Mouse (Mus musculus) monocyte, adult 2 months (primary cell): ENCODE results near the gene Srd5a3.
A peak's percentile ranks its signal among the peaks of the same experiment; 100 is the strongest.
"Not testable (repeated sequence)": the region's sequence is repeated elsewhere in the genome, so short reads cannot be mapped to it uniquely, and the experiment has no call there.

Experiments
- DNase-seq, 2 experiments: peaks; one replicate each; pipeline ENCODE4 v3.0.0; 2022; ENCODE audit warnings: low spot score in 2 of 2, low read depth in 1 of 2

Gene Srd5a3

DNA sequence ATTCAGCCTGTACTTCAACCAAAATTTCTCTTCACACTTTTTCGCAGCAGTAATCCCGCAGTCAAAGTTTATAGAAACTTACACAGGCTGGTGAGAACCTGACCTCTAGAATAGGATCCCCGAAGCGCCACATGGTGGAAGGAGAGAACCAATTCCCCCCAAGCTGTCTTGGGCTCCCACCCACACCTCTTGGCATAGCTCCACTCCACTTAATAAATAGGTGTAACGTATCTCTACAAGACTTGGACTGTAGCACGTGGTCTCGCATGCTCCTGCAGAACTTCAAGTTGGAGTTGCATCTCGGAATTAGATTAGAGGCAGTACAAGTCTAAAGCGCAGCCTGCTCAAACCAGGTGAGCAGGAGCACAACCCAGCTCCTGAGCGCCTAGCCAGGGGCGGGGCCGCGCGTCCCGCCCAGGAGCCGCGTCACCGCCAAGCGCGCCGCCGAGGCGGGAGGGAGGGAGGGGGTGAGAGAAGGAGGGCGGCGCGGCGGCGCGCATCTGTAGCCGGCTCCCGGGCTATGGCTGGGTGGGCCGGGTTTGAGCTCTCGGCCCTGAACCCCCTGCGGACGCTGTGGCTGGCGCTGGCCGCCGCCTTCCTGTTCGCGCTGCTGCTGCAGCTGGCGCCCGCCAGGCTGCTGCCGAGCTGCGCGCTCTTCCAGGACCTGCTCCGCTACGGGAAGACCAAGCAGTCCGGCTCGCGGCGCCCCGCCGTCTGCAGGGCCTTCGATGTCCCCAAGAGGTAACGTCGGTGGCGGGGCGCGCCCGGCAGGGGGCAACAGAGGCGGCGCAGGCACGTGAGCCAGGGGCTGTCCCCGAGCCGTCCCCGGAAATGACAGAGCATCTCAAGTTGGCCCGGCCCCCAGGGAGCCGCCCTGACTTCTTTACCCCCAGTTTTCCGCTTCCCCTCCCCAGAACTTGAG is at the start of gene Srd5a3:
TSS of gene Srd5a3 (plus strand) at position 464 of the 922 bp plus-strand sequence.
- DNase-seq, result peak; percentile 96 to 98

- not testable (repeated sequence) for DNase-seq
Measured at GRCm38 (mm10) chr5:76103809-76104208, 36.3 kb upstream of the Srd5a3 start.

- DNase-seq, result no peak
Measured at GRCm38 (mm10) chr5:76107306-76107705, 32.8 kb upstream of the Srd5a3 start.

DNA sequence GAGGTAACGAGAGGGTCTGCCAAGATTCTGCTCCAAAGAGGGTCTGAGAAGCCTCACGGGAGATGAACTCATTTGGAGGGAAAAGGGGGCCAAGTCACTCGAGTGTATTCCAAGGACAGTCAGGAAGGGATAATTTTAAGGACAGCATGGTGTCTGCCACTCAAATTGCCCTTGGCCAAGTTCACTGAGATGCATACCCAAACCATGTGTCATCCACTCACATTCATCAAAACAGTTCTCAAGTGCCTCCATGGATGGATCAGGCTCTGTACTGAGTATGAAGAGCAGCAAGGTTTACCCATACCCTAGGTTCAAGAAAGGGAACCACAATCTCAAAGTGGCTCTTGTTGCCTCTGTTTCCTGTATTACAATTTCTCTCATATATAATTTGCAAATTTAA is 31.6 kb upstream of the Srd5a3 start:
- no peak for DNase-seq

GRCm38 (mm10) chr5:76111173-76111572 is 28.9 kb upstream of the Srd5a3 start:
- no peak for DNase-seq

DNA sequence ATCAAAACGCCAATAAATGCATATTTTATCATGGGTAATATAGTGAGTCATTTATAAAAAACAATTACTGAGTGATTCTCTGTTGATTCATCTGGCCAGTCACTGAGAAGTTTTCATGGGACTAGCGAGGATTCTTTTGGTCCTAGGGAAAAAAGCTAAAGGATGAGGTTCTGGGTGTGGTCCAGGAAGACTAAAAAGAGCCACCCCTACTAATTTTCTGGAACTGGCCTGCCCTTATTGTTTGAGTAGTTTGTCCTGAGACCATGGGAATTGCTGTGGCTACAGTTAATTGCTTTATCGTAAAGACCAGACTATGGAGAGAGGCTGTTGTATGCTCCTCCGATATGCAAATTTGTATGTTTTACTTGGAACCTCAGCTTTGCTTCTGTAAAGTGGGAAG is 28.1 kb upstream of the Srd5a3 start:
- no peak for DNase-seq

DNA sequence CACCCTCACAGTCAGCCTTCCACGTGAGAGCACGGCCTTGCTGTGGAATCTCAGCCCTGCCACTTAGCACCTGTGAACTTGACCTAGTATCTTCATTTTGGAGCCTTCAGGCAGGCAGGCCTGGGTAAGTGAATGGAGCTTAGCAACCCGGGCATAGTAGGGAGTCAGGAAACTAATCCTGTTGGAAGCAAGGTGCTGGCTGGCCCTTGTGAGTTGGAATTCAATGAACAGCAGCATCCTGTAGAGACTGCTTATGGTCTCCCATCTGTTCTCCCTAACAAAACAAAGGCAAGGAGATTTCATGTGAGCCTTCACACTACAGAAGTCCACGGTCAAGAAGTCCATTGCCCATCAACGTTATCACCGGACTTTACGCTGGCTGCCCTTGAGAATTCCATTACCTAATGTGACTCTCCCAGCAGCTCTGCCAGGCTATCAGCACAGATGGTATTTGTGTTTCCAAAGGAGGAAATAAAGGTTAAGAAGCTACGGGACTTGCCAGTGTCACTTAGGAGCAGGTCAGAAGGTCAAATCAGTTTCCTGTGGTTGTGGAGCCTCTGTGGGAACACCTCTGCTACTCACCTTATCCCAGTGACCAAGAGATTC is 24.5 kb upstream of the Srd5a3 start:
- DNase-seq, result no peak

GRCm38 (mm10) chr5:76118441-76118840 is 21.6 kb upstream of the Srd5a3 start:
- peak in 1 of 2 experiments; percentile 36 for DNase-seq

DNA sequence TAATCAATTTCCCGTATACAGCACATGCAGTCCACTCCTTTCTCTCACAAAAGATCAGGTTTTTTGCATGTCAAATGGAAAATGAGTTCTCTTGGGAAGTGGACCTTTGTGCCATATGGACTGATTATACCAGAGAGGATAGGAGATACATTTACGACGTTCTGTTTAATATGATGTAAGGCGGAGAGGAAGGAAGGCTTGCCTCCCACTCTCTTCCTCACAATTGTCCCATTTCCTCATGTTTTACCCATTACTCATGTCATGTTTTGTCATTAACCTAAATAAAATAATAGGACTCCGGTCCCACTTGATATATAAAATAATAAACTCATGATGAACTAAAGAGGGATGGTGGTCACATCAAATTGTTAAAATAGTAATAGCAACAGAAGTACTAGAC is 19.4 kb upstream of the Srd5a3 start:
- DNase-seq, result no peak

- DNase-seq, result no peak
Measured at GRCm38 (mm10) chr5:76127584-76128316, 12.3 kb upstream of the Srd5a3 start.

DNA sequence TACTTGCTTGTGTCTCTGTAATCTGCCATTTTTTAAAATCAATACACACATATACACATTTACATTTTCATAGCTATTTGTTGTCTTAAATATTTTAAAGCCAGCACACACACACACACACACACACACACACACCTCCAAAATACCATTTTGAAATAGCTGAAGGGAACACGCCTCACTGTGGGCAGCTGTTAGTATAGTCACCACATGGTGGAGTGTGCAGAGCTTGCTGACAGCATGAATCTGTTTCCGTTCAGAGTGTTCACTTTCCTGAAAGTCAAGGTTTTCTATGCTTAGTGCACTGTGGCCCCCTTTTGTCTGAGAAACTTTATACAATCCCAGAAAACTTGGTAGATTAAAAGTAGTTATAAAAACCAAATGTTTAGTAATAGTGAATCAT is 9.8 kb upstream of the Srd5a3 start:
- no peak for DNase-seq

DNA sequence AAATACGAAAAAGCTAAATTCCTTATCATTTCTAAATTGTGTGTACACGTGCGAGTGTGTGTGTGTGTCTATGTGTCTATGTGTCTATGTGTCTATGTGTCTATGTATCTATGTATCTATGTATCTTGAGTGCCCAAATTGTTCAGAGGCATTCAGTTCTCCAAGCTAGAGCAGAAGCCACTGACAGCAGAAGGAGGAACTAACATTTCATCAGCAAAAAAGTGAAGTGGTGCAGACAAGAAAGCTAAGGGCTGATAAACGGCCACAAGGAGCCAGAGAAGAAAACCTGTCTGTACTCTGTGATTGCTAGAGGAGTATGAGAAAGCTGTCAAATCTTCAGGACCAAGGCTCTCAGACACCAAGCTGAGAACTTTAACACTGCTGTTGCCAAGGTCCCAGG is 8.1 kb upstream of the Srd5a3 start:
- DNase-seq, result peak in 1 of 2 experiments; percentile 4

GRCm38 (mm10) chr5:76135644-76136043 is 4.4 kb upstream of the Srd5a3 start:
- DNase-seq, result no peak

GRCm38 (mm10) chr5:76136271-76136670 is 3.8 kb upstream of the Srd5a3 start:
- DNase-seq, result peak; percentile 14 to 44

DNA sequence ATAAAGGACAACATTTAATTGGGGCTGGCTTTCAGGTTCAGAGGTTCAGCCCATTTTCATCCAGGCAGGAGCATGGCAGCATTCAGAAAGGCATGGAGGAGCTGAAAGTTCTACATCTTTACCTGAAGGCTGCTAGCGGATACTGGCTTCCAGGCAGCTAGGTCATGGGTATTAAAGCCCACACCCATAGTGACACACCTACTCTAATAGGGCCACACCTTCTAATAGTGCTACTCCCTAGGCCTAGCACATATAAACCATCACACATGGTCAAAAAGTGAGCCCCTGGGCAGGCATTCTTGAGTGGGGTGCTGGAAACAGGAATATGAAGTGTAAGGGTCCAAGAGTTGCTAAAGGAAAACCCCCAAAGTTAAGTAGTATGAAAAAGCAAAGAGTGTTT is 2.5 kb upstream of the Srd5a3 start:
- no peak for DNase-seq

DNA sequence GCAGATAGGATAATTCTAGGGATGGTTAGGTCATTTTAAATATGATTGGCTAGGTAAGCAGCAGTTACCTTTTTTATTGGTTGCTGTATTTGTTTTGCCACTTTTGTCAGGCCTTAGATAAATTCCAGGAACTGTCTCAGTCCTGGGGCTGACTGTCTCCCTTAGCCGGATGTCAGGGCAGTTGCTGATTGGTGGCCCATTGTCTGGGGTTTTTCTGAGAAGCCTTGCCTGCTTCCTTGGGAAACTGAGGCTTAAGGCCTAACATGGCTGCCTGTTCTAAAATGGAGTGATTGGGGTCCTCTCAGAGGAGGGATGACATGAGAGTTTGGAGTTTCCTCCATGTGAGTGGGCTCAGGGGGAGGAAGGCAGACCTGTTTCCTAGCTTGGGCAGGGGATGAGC is 2.0 kb upstream of the Srd5a3 start:
- no peak for DNase-seq

DNA sequence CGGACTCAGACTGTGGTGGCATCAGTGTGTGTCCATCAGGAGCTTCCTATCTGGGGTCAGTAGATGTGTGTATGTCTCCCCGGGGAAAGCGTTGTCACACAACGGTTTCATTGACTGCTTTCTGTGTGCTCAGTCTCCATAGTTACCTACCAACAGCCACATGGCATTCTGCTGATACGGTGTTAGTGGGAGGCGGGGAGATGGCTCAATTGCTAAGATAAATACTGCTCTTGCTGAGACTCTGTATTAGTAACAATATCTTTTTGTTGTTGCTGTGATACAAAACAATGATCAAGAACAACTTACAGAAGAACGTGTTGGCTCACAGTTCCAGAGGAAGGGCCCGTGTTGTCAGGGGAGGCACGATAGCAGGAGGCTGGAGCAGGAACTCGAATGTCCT is 1.6 kb upstream of the Srd5a3 start:
- no peak for DNase-seq

- peak in 1 of 2 experiments; percentile 56 for DNase-seq
Measured at GRCm38 (mm10) chr5:76139171-76139671, 850 bp upstream of the Srd5a3 start.

DNA sequence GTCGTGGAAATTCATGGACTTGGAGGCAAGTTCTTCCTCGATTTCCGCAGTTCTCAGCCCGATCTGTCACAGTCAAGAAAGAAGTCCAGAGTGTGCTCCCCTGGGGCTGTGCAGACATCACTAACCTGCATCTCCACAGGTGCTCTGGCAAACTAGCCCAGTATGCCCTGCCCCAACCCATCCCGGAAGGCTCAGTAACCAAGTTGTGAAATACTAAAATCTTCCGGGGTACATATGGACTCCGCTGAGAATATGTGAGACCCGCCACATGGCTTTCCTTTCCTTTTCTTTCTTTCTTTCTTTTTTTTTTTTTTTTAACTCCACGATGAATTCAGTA is 627 bp downstream of the Srd5a3 start:
- DNase-seq, result no peak

DNA sequence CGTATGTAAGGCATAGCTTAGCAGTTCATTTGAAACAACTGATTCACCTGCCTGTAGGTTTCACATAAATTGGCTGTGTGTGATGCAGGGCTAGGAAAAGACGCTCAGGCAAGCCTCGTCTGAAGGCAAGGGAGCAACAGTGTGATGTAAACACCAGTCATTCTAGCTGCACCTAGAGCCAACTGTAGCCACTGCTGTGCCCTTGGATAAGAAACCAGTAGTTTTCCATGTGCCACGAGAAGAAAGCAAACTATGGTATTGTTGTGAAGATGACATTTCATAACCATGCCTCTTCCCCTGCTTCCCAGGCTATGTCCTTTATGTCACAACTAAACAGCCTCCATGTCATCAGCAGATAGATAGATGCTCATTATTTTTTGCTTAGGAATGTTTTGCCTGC is 3.3 kb downstream of the Srd5a3 start:
- no peak for DNase-seq

DNA sequence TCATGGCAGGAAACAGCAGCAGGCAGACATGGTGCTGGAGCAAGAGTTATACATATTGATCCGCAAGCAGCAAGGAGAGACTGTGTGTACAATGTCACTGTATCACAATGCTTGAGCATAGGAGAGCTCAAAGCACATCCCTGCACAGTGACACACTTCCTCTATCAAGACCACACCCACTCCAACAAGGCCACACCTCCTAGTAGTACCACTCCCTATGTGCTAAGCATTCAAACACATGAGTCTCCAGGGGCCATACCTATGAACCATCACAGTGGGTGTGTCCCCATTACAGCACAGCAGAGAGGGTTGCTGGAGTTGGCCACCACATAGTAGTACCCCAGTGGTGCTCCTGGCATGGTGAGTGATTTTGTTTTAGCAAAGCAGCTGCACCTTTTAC is 6.3 kb downstream of the Srd5a3 start:
- no peak for DNase-seq

- no peak for DNase-seq
Measured at GRCm38 (mm10) chr5:76149436-76149835, 9.4 kb downstream of the Srd5a3 start.
